Mouse (Mus musculus) cerebellum, postnatal 36 days (tissue): ENCODE data around the gene Clec2i.
A peak's percentile ranks its signal among the peaks of the same experiment; 100 is the strongest.
"Not testable (repeated sequence)": the region's sequence is repeated elsewhere in the genome, so short reads cannot be mapped to it uniquely, and the experiment has no call there.

Experiments
- DNase-seq, 2 experiments: peaks; one replicate each; pipeline ENCODE4 v3.0.0; 2021 to 2022; ENCODE audit warnings: mixed read lengths in 2 of 2

Clec2i gene

GRCm38 (mm10) chr6:128887091-128887790 is at the start of gene Clec2i:
TSS of gene Clec2i (plus strand) at chr6:128887588.
- DNase-seq, result not testable (repeated sequence)

- DNase-seq, result peak; percentile 77 to 86
These were observed 48.8 kb upstream of the Clec2i start for GRCm38 (mm10) chr6:128838342-128839265.

GRCm38 (mm10) chr6:128839266-128839771 is 48.1 kb upstream of the Clec2i start:
- peak; percentile 85 to 86 for DNase-seq

GRCm38 (mm10) chr6:128839921-128840320 is 47.5 kb upstream of the Clec2i start:
- DNase-seq, result peak in 1 of 2 experiments; percentile 13

- DNase-seq, result not testable (repeated sequence)
These were observed 46.7 kb upstream of the Clec2i start for GRCm38 (mm10) chr6:128840669-128841068.

GRCm38 (mm10) chr6:128841327-128842089 is 45.9 kb upstream of the Clec2i start:
- DNase-seq, result no peak

- DNase-seq, result no peak
These were observed 44.9 kb upstream of the Clec2i start for GRCm38 (mm10) chr6:128842356-128842944.

GRCm38 (mm10) chr6:128842945-128843478 is 44.4 kb upstream of the Clec2i start:
- DNase-seq, result peak; percentile 85 to 94

- DNase-seq, result peak; percentile 51 to 62
These were observed 43.9 kb upstream of the Clec2i start for GRCm38 (mm10) chr6:128843479-128843992.

GRCm38 (mm10) chr6:128844131-128844530 is 43.3 kb upstream of the Clec2i start:
- peak in 1 of 2 experiments; percentile 19 for DNase-seq

GRCm38 (mm10) chr6:128844586-128845080 is 42.8 kb upstream of the Clec2i start:
- DNase-seq, result no peak

- peak; percentile 79 to 80 for DNase-seq
These were observed 41.9 kb upstream of the Clec2i start for GRCm38 (mm10) chr6:128845319-128845979.

GRCm38 (mm10) chr6:128845998-128846542 is 41.3 kb upstream of the Clec2i start:
- DNase-seq, result no peak

- DNase-seq, result no peak
These were observed 40.0 kb upstream of the Clec2i start for GRCm38 (mm10) chr6:128847401-128847800.

GRCm38 (mm10) chr6:128849902-128850301 is 37.5 kb upstream of the Clec2i start:
- DNase-seq, result peak; percentile 41 to 48

- DNase-seq, result no peak
These were observed 36.7 kb upstream of the Clec2i start for GRCm38 (mm10) chr6:128850671-128851070.

- DNase-seq, result no peak
These were observed 36.2 kb upstream of the Clec2i start for GRCm38 (mm10) chr6:128851151-128851550.

GRCm38 (mm10) chr6:128852766-128853165 is 34.6 kb upstream of the Clec2i start:
- no peak for DNase-seq

- peak; percentile 55 to 73 for DNase-seq
These were observed 33.2 kb upstream of the Clec2i start for GRCm38 (mm10) chr6:128854024-128854820.

GRCm38 (mm10) chr6:128854895-128855294 is 32.5 kb upstream of the Clec2i start:
- DNase-seq, result no peak
